Mouse (Mus musculus) CH12.LX (cell line): Measurements from ENCODE around the gene Phf2. TPM values are rescaled to one million over a fixed set of nuclear protein-coding genes. Genes with fewer than 3 reads are reported as not detected.

Experiments used
- DNase-seq: peaks from one replicate; pipeline ENCODE4 v3.0.0-alpha.2; 2013; ENCODE audit errors: extremely low read depth
- H3K27ac ChIP-seq: 2 replicates; pipeline ENCODE4 v1.5.1; 2012; ENCODE audit warnings: low read depth, mild to moderate bottlenecking, control low read depth, moderate library complexity; ENCODE audit not compliant: insufficient read depth
- H3K27me3 ChIP-seq: replicated peaks from 2 replicates; pipeline ENCODE3; 2012; ENCODE audit warnings: inconsistent platforms
- H3K36me3 ChIP-seq, 2 experiments: replicated peaks in 1 of 2; 2 replicates each; pipeline versions ENCODE3 to v1.6.1; 2012; ENCODE audit warnings: inconsistent platforms in 1 of 2, low read length in 1 of 2, mild to moderate bottlenecking in 1 of 2, mixed read lengths in 1 of 2, moderate library complexity in 1 of 2; ENCODE audit not compliant: control insufficient read depth in 1 of 2, insufficient read depth in 1 of 2
- H3K4me1 ChIP-seq, 2 experiments: 2 replicates each; pipeline ENCODE4 v1.6.1; 2012; ENCODE audit warnings: inconsistent platforms in 1 of 2, moderate library complexity in 1 of 2; ENCODE audit not compliant: insufficient read depth in 2 of 2, control insufficient read depth in 1 of 2
- H3K4me2 ChIP-seq: 2 replicates; pipeline ENCODE4 v1.6.1; 2012; ENCODE audit warnings: low read depth, mild to moderate bottlenecking, control low read depth; ENCODE audit not compliant: poor library complexity, insufficient read depth, severe bottlenecking
- H3K4me3 ChIP-seq, 3 experiments: fragments of 150-350 bp in 1 of 3; sonication (generic) in 1 of 3; replicated peaks in 1 of 3; 2 replicates each; pipeline versions ENCODE3 to v1.5.1; 2011 to 2012; ENCODE audit warnings: low read depth in 2 of 3, low read length in 2 of 3, mild to moderate bottlenecking in 2 of 3, moderate library complexity in 2 of 3, control low read depth in 1 of 3, improper control_type of control experiment in 1 of 3, inconsistent platforms in 1 of 3, mixed read lengths in 1 of 3; ENCODE audit not compliant: poor library complexity in 1 of 3
- H3K79me2 ChIP-seq: replicated peaks from 2 replicates; pipeline ENCODE4 v1.6.1; 2012; ENCODE audit warnings: mild to moderate bottlenecking, moderate library complexity; ENCODE audit not compliant: control insufficient read depth, poor library complexity, insufficient read depth, severe bottlenecking; ENCODE audit errors: extremely low read depth
- H3K9ac ChIP-seq: 2 replicates; pipeline ENCODE4 v1.6.1; 2012; ENCODE audit warnings: low read depth, mild to moderate bottlenecking, control low read depth, moderate library complexity; ENCODE audit not compliant: insufficient read depth
- H3K9me3 ChIP-seq: replicated peaks from 2 replicates; pipeline ENCODE3; 2012; ENCODE audit warnings: low read length, inconsistent platforms, mixed read lengths
- BHLHE40 ChIP-seq: IDR thresholded peaks from 2 replicates; pipeline ENCODE4 v1.6.1; 2011; ENCODE audit warnings: mild to moderate bottlenecking, low read depth, low read length, improper control_type of control experiment
- CHD1 ChIP-seq: IDR thresholded peaks from 2 replicates; pipeline ENCODE4 v1.6.1; 2012; ENCODE audit warnings: low read depth, low read length, improper control_type of control experiment, inconsistent platforms
- CHD2 ChIP-seq: IDR thresholded peaks from 2 replicates; pipeline ENCODE4 v1.6.1; 2011; ENCODE audit warnings: low read length, improper control_type of control experiment
- CTCF ChIP-seq, 2 experiments: IDR thresholded peaks in 1 of 2; conservative IDR thresholded peaks in 1 of 2; 2 replicates each; pipeline ENCODE4 v1.5.1; 2011 to 2012; ENCODE audit warnings: low read depth in 2 of 2, low read length in 2 of 2, improper control_type of control experiment in 1 of 2, inconsistent platforms in 1 of 2, mild to moderate bottlenecking in 1 of 2, moderate library complexity in 1 of 2
- ELF1 ChIP-seq: IDR thresholded peaks from 2 replicates; pipeline ENCODE4 v1.6.1; 2014; ENCODE audit warnings: low read depth, mild to moderate bottlenecking, inconsistent platforms, low read length, improper control_type of control experiment
- EP300 ChIP-seq: IDR thresholded peaks from 2 replicates; pipeline ENCODE4 v1.6.1; 2011; ENCODE audit warnings: low read length, improper control_type of control experiment
- GABPA ChIP-seq: IDR thresholded peaks from 2 replicates; pipeline ENCODE4 v1.6.1; 2012; ENCODE audit warnings: low read depth, low read length, improper control_type of control experiment, inconsistent platforms; ENCODE audit not compliant: insufficient replicate concordance
- HCFC1 ChIP-seq: IDR thresholded peaks from 2 replicates; pipeline ENCODE4 v1.6.1; 2012; ENCODE audit warnings: low read depth, mild to moderate bottlenecking, inconsistent platforms, low read length, improper control_type of control experiment
- IRF4 ChIP-seq: IDR thresholded peaks from 2 replicates; pipeline ENCODE4 v1.6.1; 2014; ENCODE audit warnings: low read depth, mild to moderate bottlenecking, inconsistent platforms, low read length, improper control_type of control experiment
- JUN ChIP-seq: IDR thresholded peaks from 2 replicates; pipeline ENCODE4 v1.6.1; 2011; ENCODE audit warnings: low read depth, mild to moderate bottlenecking, low read length, improper control_type of control experiment, moderate library complexity; ENCODE audit not compliant: insufficient read depth
- JUND ChIP-seq: conservative IDR thresholded peaks from 2 replicates; pipeline ENCODE4 v1.6.1; 2011; ENCODE audit warnings: low read depth, low read length, improper control_type of control experiment
- KAT2A ChIP-seq: IDR thresholded peaks from 2 replicates; pipeline ENCODE4 v1.6.1; 2012; ENCODE audit warnings: low read length, improper control_type of control experiment, inconsistent platforms; ENCODE audit not compliant: insufficient replicate concordance
- MAFK ChIP-seq: IDR thresholded peaks from 2 replicates; pipeline ENCODE4 v1.6.1; 2011; ENCODE audit warnings: low read length, improper control_type of control experiment; ENCODE audit not compliant: insufficient replicate concordance
- MAX ChIP-seq: IDR thresholded peaks from 2 replicates; pipeline ENCODE4 v1.6.1; 2011; ENCODE audit warnings: low read length, improper control_type of control experiment
- MAZ ChIP-seq: IDR thresholded peaks from 2 replicates; pipeline ENCODE4 v1.6.1; 2012; ENCODE audit warnings: low read depth, mild to moderate bottlenecking, inconsistent platforms, low read length, improper control_type of control experiment, moderate library complexity
- MEF2A ChIP-seq: IDR thresholded peaks from 2 replicates; pipeline ENCODE4 v1.6.1; 2014; ENCODE audit warnings: low read depth, mild to moderate bottlenecking, inconsistent platforms, low read length, improper control_type of control experiment, borderline replicate concordance
- MXI1 ChIP-seq: IDR thresholded peaks from 2 replicates; pipeline ENCODE4 v1.6.1; 2011; ENCODE audit warnings: mild to moderate bottlenecking, low read depth, low read length, improper control_type of control experiment
- MYC ChIP-seq: IDR thresholded peaks from 2 replicates; pipeline ENCODE4 v1.6.1; 2011; ENCODE audit warnings: low read depth, mild to moderate bottlenecking, improper control_type of control experiment, low read length
- NELFE ChIP-seq: IDR thresholded peaks from 2 replicates; pipeline ENCODE4 v1.6.1; 2011; ENCODE audit warnings: low read depth, low read length, improper control_type of control experiment
- NRF1 ChIP-seq: IDR thresholded peaks from 2 replicates; pipeline ENCODE4 v1.6.1; 2014; ENCODE audit warnings: low read depth, mild to moderate bottlenecking, inconsistent platforms, low read length, improper control_type of control experiment, moderate library complexity
- PAX5 ChIP-seq: IDR thresholded peaks from 2 replicates; pipeline ENCODE4 v1.6.1; 2012; ENCODE audit warnings: low read length, inconsistent platforms, mixed read lengths
- POLR2A ChIP-seq: IDR thresholded peaks from 2 replicates; pipeline ENCODE4 v1.6.1; 2011; ENCODE audit warnings: low read depth, mild to moderate bottlenecking, improper control_type of control experiment, low read length
- RAD21 ChIP-seq: IDR thresholded peaks from 2 replicates; pipeline ENCODE4 v1.6.1; 2011; ENCODE audit warnings: low read depth, mild to moderate bottlenecking, low read length, improper control_type of control experiment, moderate library complexity
- RCOR1 ChIP-seq: conservative IDR thresholded peaks from 2 replicates; pipeline ENCODE4 v1.6.1; 2012; ENCODE audit warnings: low read depth, mild to moderate bottlenecking, inconsistent platforms, low read length, improper control_type of control experiment
- SIN3A ChIP-seq: IDR thresholded peaks from 2 replicates; pipeline ENCODE4 v1.6.1; 2012; ENCODE audit warnings: low read length, improper control_type of control experiment, inconsistent platforms
- SMC3 ChIP-seq: IDR thresholded peaks from 2 replicates; pipeline ENCODE4 v1.6.1; 2011; ENCODE audit warnings: low read depth, low read length, improper control_type of control experiment
- TBP ChIP-seq: conservative IDR thresholded peaks from 2 replicates; pipeline ENCODE4 v1.6.1; 2011; ENCODE audit warnings: low read depth, low read length, improper control_type of control experiment
- USF1 ChIP-seq: IDR thresholded peaks from 2 replicates; pipeline ENCODE4 v1.6.1; 2014; ENCODE audit warnings: low read depth, mild to moderate bottlenecking, inconsistent platforms, low read length, improper control_type of control experiment
- USF2 ChIP-seq: conservative IDR thresholded peaks from 2 replicates; pipeline ENCODE4 v1.6.1; 2011; ENCODE audit warnings: low read depth, low read length, improper control_type of control experiment
- ZC3H11A ChIP-seq: IDR thresholded peaks from 2 replicates; pipeline ENCODE4 v1.6.1; 2012; ENCODE audit warnings: low read depth, mild to moderate bottlenecking, inconsistent platforms, low read length, improper control_type of control experiment
- ZNF384 ChIP-seq: IDR thresholded peaks from 2 replicates; pipeline ENCODE4 v1.6.1; 2012; ENCODE audit warnings: low read depth, low read length, improper control_type of control experiment, inconsistent platforms
- dilution Hi-C: fragments of 300-500 bp; cut with MboI; formaldehyde crosslinking; loops from 2 replicates; pipeline ENCODE4 v1.14.3; 2020; ENCODE audit warnings: low sequenced_read_pairs; ENCODE audit not compliant: extremely low pct_unique_long_range_greater_than_20kb, extremely low pct_ligation_motif_present
- in situ Hi-C: fragments of 300-500 bp; cut with MboI; formaldehyde crosslinking; loops from 3 replicates; pipeline ENCODE4 v1.14.3; 2019; ENCODE audit warnings: low sequenced_read_pairs, low pct_ligation_motif_present, low pct_unique_long_range_greater_than_20kb, mixed read lengths
- polyA plus RNA-seq: library from polyadenylated mRNA; unstranded; fragments of >175 nt; gene quantifications from 2 replicates; pipeline ENCODE4 v1.2.1, GENCODE M21; 2012; ENCODE audit warnings: low read depth; ENCODE audit not compliant: insufficient read length
- total RNA-seq, 2 experiments: library from RNA; depleted of rRNA; stranded (reverse); fragments of 300-350 nt in 1 of 2; fragments of >200 nt in 1 of 2; gene quantifications; 2 replicates each; pipeline ENCODE4 v1.2.3; 2012 to 2014

Phf2 gene
- total and polyA plus RNA-seq, 3 experiments, result 2.3 to 14.2 (median 6.7) TPM

GRCm38 (mm10) chr13:48768109-48768508, 102.8 kb downstream of the Phf2 start:
- Histone ChIP-seq H3K36me3 (no peaks in the 10 kb centered on the region), H3K9ac (no peak overlapping the region), H3K9me3 (no peaks in the 10 kb centered on the region), H3K27ac (no peak overlapping the region), H3K4me1 (no peaks in the 10 kb centered on the region), H3K27me3 (no peaks in the 10 kb centered on the region), H3K4me2 (no peak overlapping the region), H3K4me3 (no peak overlapping the region), H3K79me2 (no peaks in the 10 kb centered on the region)
- DNase-seq, result no peak
- TF ChIP-seq ELF1, result no peak
- TF ChIP-seq KAT2A, result no peak
- TF ChIP-seq IRF4, result no peak
- no peak for TF ChIP-seq USF2
- TF ChIP-seq CHD1, result no peak
- no peak for TF ChIP-seq SMC3
- TF ChIP-seq NRF1, result no peak
- no peak for TF ChIP-seq JUN
- TF ChIP-seq MYC, result no peak
- TF ChIP-seq BHLHE40, result no peak
- TF ChIP-seq MAX, result no peak
- no peak for TF ChIP-seq EP300
- no peak for TF ChIP-seq PAX5
- TF ChIP-seq RAD21, result no peak
- no peak for TF ChIP-seq MXI1
- TF ChIP-seq CTCF (conservative IDR thresholded peaks at IDR 0.05 in 1 of 2, IDR thresholded peaks at IDR 0.05 in 1 of 2; ENCODE audit: low read depth in 2 of 2, low read length in 2 of 2), result no peak
- no peak for TF ChIP-seq MEF2A
- TF ChIP-seq CHD2, result no peak
- TF ChIP-seq USF1, result no peak
- no peak for TF ChIP-seq RCOR1
- in situ Hi-C loops, result no loop called here
- dilution Hi-C loops, result no loop called here

DNA sequence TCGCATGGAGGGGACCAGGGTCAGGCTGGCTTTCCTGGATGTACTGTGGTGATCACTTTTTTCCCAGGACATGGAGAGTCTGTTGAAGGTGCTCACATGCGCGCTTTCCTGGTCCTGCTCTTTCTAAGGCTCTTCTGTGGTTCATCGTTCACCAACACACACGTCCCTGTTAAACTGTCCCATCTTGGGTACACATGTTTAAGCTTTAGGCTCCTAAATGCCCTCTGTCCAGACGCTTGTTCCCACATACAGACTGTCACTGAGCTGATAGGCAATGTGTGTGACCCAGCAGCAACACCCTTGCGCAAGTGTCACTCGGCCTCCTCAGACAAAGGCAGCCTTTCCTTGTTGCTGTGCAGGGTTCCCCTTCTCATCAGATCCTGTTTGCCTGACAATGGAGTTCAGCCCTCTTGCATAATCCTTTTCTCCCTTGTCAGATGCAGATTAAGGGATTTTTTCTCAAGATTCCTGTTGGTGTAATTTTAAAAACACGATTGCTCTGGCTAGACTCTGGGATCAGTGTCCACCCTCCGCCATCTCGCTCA, 107.1 kb downstream of the Phf2 start:
- dilution Hi-C loops, result no loop called here
- Histone ChIP-seq H3K27me3 (no peaks in the 10 kb centered on the region), H3K79me2 (no peaks in the 10 kb centered on the region)

More for the DNA sequence above, 107.1 kb downstream of the Phf2 start:
- in situ Hi-C loops, result no loop called here
- no peak overlapping the region for H3K4me3 ChIP-seq
- H3K9me3 ChIP-seq, result no peaks in the 10 kb centered on the region
- H3K9ac ChIP-seq, result no peak overlapping the region
- H3K4me1 ChIP-seq, result no peaks in the 10 kb centered on the region
- H3K4me2 ChIP-seq, result no peak overlapping the region
- TF ChIP-seq RCOR1, result no peak
- TF ChIP-seq JUND, result no peak
- no peak for TF ChIP-seq TBP
- TF ChIP-seq MAFK, result no peak
- no peak for TF ChIP-seq MAZ
- TF ChIP-seq HCFC1, result no peak
- no peak for TF ChIP-seq CHD2
- TF ChIP-seq ZNF384, result no peak
- TF ChIP-seq POLR2A, result no peak
- no peak for TF ChIP-seq EP300
- no peak for TF ChIP-seq SIN3A
- TF ChIP-seq GABPA, result no peak
- TF ChIP-seq NELFE, result no peak
- TF ChIP-seq ZC3H11A, result no peak
- TF ChIP-seq CHD1, result no peak
- TF ChIP-seq, all 38 proteins: peak for 0
- no peaks in the 10 kb centered on the region for H3K36me3 ChIP-seq
- no peak for DNase-seq
- H3K27ac ChIP-seq, result no peak overlapping the region
